Comparison of ENCODE assay signal across 10 mouse cellular contexts in the genomic region with DNA sequence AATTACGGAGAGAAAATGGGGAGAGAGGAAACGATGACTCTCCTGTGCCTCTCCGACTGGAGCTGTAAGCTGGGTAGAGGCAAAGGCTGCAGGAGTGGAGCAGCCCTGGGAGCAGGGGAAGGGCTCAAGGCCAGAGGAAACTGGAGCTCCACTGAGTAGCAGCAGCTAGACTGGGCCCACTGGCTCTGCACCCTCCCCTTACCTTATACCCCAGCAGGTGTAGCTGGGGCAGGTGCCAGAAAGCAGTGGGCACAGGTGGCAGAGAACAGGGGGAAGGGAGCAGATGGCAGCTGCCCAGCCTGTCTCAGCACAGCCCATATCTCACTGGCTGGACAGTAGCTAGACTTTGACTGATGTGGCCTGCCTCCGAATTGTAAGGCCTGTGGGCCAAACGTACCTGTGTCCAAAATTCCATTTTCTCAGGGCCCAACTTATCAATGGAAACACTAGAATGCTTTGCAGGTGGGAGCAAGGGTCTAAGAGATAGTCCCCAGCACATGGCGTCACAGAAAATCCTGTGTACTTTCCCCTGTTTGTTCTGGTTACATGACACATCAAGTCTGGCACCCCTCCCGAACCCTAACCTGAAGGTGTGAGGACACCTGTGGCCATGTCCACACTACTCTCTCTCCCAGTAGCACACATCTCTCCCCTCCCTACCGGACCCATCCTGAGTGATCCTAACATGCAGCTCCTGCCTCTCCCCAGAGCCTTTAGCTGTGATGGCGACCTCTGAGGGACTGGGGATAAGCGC. TPM values are rescaled to one million over a fixed set of nuclear protein-coding genes. Genes with fewer than 3 reads are reported as not detected.
DNase-seq lines count a peak whose midpoint lies in the region; ATAC-seq and TF ChIP-seq lines count a peak whose summit lies in the region.
"Had no signal": no experiment of that assay in that cellular context is flagged by ENCODE, and none has a peak within 500 bp of the region (broad histone marks: within the 10 kb centered on the region; RNA-seq: fewer than 3 reads in every experiment).

No protein-coding gene starts in this region.

- peaks cover 7% of the 10 kb centered on the region; the same call in 1 of the 2 replicates for H3K9me3 ChIP-seq in embryonic facial prominence, embryonic 10.5 days
- no peaks in the 10 kb centered on the region for H3K9me3 ChIP-seq in midbrain, embryonic 13.5 days
- H3K9me3 ChIP-seq: heart, embryonic 15.5 days had no signal

- H3K27ac ChIP-seq in layer of hippocampus, adult 2 months: 0 out of 2 replicates have a peak overlapping the region, but pooled peaks have one; percentile 93
- 0 out of 2 replicates have a peak overlapping the region, but pooled peaks have one; percentile 60 for H3K27ac ChIP-seq in embryonic facial prominence, embryonic 10.5 days (replicated peaks)
- 0 out of 2 replicates have a peak overlapping the region, but pooled peaks have one; percentile 68 for H3K27ac ChIP-seq in midbrain, embryonic 13.5 days
- H3K27ac ChIP-seq: heart, embryonic 15.5 days had no signal

- H3K36me3 ChIP-seq in embryonic facial prominence, embryonic 10.5 days (replicated peaks): peaks cover 16% of the 10 kb centered on the region
- H3K36me3 ChIP-seq in midbrain, embryonic 13.5 days: peaks cover 10% of the 10 kb centered on the region
- H3K36me3 ChIP-seq: heart, embryonic 15.5 days had no signal

- peak overlapping the region; percentile 26; the same call in 1 of the 2 replicates for H3K9ac ChIP-seq in midbrain, embryonic 13.5 days (replicated peaks)
- H3K9ac ChIP-seq: heart, embryonic 15.5 days had no signal

- peaks cover 44% of the 10 kb centered on the region for H3K27me3 ChIP-seq in embryonic facial prominence, embryonic 10.5 days (replicated peaks; ENCODE audit: low read depth, poor library complexity, severe bottlenecking)
- H3K27me3 ChIP-seq in midbrain, embryonic 13.5 days: 0 out of 2 replicates have a peak, but pooled peaks cover 6% of the 10 kb centered on the region

- peaks cover 81% of the 10 kb centered on the region for H3K4me1 ChIP-seq in embryonic facial prominence, embryonic 10.5 days
- H3K4me1 ChIP-seq in midbrain, embryonic 13.5 days (replicated peaks): peaks cover 75% of the 10 kb centered on the region

- no peak for DNase-seq in layer of hippocampus, adult 2 months (ENCODE audit: low spot score in 2 of 2)
- DNase-seq in layer of hippocampus, adult 18-20 months (ENCODE audit: low spot score in 2 of 2): no peak
- peak; percentile 83 to 86 for DNase-seq in cerebellum, adult 18-20 months
- no peak for DNase-seq in embryonic facial prominence, embryonic 10.5 days (ENCODE audit: low spot score)
- DNase-seq in embryo, embryonic 10.5 days (ENCODE audit: low spot score): no peak
- DNase-seq: lung, adult 2 months; thymus, postnatal 4 days had no signal

- H3K4me2 ChIP-seq in midbrain, embryonic 13.5 days (replicated peaks): peak overlapping the region; percentile 71; the same call in 1 of the 2 replicates
- H3K4me2 ChIP-seq: heart, embryonic 15.5 days had no signal

- 82% methylated on average over 10 of the region's 10 CpGs for WGBS in embryonic facial prominence, embryonic 10.5 days
- 86% methylated on average over 10 of the region's 10 CpGs for WGBS in midbrain, embryonic 13.5 days

- H3K4me3 ChIP-seq in layer of hippocampus, adult 2 months: no peak overlapping the region
- no peak overlapping the region; the same call in 1 of the 2 replicates for H3K4me3 ChIP-seq in embryonic facial prominence, embryonic 10.5 days
- no peak overlapping the region for H3K4me3 ChIP-seq in midbrain, embryonic 13.5 days (replicated peaks)
- H3K4me3 ChIP-seq: heart, embryonic 15.5 days had no signal

- no peak for TF ChIP-seq CTCF in layer of hippocampus, adult 2 months (conservative IDR thresholded peaks at IDR 0.05)

- no peak for ATAC-seq in midbrain, embryonic 13.5 days
- ATAC-seq in monocyte, adult 5-6 weeks (replicated peaks; ENCODE audit: insufficient number of reproducible peaks, low FRiP score, low TSS enrichment, poor library complexity, severe bottlenecking): no peak

RNA-seq across cellular contexts. Expression of a gene that starts 3.1 kb away (rescaled TPM):
- 10 to 100 TPM; 59.7 to 62.0 TPM for total RNA-seq in layer of hippocampus, adult 2 months (2021)
- 10 to 100 TPM; 61.9 to 65.0 TPM for total RNA-seq in layer of hippocampus, adult 18-20 months (2021)
- polyA plus RNA-seq in embryonic facial prominence, embryonic 10.5 days (2016; fragmentation: Nextera tagmentation; extraction: Ambion mirVana): 19.3 and 19.8 TPM in 2 replicates
- 81.6 and 92.1 TPM in 2 replicates for polyA plus RNA-seq in midbrain, embryonic 13.5 days (2015; fragmentation: Nextera tagmentation; extraction: Ambion mirVana)
- total RNA-seq in monocyte, adult 5-6 weeks (2017): 0.49 to 0.75 TPM in 2 of 3 replicates, not detected in the other

RNA-seq across cellular contexts. Expression of a gene that starts 59.8 kb away (rescaled TPM):
- total RNA-seq in layer of hippocampus, adult 2 months (2021): 10 to 100 TPM; 96.5 to 98.8 TPM
- 100 to 1,000 TPM; 110 to 113 TPM for total RNA-seq in layer of hippocampus, adult 18-20 months (2021)
- 8.6 and 11.1 TPM in 2 replicates for polyA plus RNA-seq in embryonic facial prominence, embryonic 10.5 days (2016; fragmentation: Nextera tagmentation; extraction: Ambion mirVana)
- 27.6 and 32.7 TPM in 2 replicates for polyA plus RNA-seq in midbrain, embryonic 13.5 days (2015; fragmentation: Nextera tagmentation; extraction: Ambion mirVana)
- not detected in 3 replicates for total RNA-seq in monocyte, adult 5-6 weeks (2017)

Comparison
In these comparisons a context has a peak if more than half of its experiments do, and no peak if none do; other contexts are left out.
1. DNase-seq: peak in cerebellum, adult 18-20 months (2 of 2); none in layer of hippocampus, adult 2 months (0 of 2), layer of hippocampus, adult 18-20 months (0 of 2), embryonic facial prominence, embryonic 10.5 days (single experiment) and embryo, embryonic 10.5 days (single experiment).
2. RNA of a gene that starts 3.1 kb away (total RNA-seq): 61.9 to 65.0 TPM in layer of hippocampus, adult 18-20 months and 59.7 to 62.0 TPM in layer of hippocampus, adult 2 months; 0.49 to 0.75 TPM in monocyte, adult 5-6 weeks; every median in the first group is over 10 times any median in the second.
3. RNA of a gene that starts 59.8 kb away (total RNA-seq): 110 to 113 TPM in layer of hippocampus, adult 18-20 months and 96.5 to 98.8 TPM in layer of hippocampus, adult 2 months; not detected in monocyte, adult 5-6 weeks; every median in the first group is over 10 times any median in the second.
4. Peak in every context shown above with its lines, with median percentiles within 50 percentile points of each other: H3K27ac ChIP-seq.